Mouse (Mus musculus): ENCODE results near the gene Bhlhe41.
A peak's percentile ranks its signal among the peaks of the same experiment; 100 is the strongest.

Gene Bhlhe41

GRCm38 (mm10) chr6:145872010-145872409 lies 6.7 kb upstream of the Bhlhe41 start:
- no peak for DNase-seq (ENCODE audit: low read depth, low spot score)

DNA sequence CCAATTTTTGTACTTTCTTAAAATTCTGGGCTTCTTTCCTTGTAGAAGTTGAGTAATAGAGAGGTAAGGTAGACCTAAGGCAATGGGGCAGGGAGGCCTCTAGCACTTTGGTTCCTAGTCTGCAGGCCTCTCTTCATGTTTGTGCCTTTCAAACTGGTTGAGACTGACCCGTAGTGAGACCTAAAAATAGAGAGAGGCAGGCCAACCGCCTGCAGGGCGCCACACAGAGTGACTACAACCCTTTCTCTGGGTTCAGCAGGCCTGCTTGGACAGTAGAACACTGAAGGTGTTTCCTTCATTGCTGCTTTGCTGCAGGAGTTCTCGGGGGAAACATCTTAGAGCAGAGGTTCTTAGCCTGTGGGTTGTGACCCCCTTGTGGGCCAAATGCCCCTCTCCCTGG lies 5.6 kb upstream of the Bhlhe41 start:
- DNase-seq (ENCODE audit: low read depth, low spot score), result no peak

- no peak for DNase-seq (ENCODE audit: low read depth, low spot score)
Measured at GRCm38 (mm10) chr6:145867111-145867510, 1.8 kb upstream of the Bhlhe41 start.

GRCm38 (mm10) chr6:145865886-145866851 lies 811 bp upstream of the Bhlhe41 start:
- peak; percentile 87 for DNase-seq (ENCODE audit: low read depth, low spot score)

GRCm38 (mm10) chr6:145864171-145864570 lies 1.2 kb downstream of the Bhlhe41 start:
- peak; percentile 24 for DNase-seq (ENCODE audit: low read depth, low spot score)

DNA sequence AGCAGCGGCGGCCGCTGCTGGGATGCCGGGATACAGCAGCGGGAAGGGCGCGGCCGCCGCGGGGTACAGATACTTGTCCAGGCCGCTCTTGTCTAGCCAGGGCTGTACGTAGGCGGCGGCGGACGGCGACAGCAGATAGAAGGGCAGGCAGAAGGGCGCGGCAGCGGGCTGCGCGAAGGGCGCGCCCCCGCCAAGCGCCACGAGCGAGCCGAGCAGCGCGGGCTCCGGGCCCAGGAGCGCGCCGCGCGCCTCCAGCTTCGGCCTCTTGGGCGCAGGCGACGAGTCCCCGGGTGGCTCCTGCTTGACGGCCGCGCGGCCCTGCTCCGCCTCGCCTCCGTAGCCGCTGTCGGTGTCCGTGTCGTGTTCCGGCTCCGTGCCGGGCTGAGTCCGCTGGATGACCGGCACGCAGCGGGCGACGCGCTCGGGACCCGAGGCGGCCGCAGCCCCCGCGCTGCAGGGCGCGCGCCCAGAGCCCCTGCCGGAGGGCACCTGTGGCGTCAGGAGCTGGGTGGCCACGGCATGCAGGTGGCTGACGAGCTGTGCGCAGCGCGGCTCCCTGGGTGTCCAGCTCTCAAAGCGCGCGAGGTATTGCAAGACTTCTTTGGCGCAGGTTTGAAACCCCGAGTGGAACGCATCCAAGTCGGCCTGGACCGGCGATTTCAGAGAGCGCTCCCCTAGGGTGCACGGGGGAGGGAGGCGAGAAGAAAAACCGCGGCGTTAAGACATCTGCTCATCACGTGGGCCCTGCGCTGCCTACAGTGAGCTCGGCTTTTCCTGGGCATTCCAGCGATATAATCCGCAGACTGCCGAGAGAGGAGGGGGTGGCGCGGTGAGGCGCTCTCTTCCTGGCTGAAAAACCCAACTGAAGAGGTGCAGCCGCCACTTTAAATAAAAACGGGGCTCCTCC lies 2.0 kb downstream of the Bhlhe41 start:
- DNase-seq (ENCODE audit: low read depth, low spot score), result peak; percentile 78

DNA sequence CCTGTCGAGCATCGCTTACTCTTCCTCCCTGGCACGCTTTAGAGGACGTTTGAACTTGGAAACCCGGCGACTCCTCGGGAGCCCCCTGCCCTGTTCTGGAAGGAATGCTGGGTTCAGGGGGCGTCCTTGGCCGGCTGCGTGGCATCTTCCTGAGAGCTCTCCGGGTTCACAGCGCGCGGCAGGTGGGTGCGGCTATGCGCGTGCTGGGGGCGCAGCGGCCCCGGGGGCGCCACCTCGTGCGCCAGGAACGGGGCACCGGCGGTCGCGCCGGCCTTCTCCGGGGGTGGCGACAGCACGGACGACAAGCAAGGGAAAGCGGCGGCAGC lies 2.7 kb downstream of the Bhlhe41 start:
- no peak for DNase-seq (ENCODE audit: low read depth, low spot score)

GRCm38 (mm10) chr6:145862321-145862720 lies 3.0 kb downstream of the Bhlhe41 start:
- DNase-seq (ENCODE audit: low read depth, low spot score), result no peak

DNA sequence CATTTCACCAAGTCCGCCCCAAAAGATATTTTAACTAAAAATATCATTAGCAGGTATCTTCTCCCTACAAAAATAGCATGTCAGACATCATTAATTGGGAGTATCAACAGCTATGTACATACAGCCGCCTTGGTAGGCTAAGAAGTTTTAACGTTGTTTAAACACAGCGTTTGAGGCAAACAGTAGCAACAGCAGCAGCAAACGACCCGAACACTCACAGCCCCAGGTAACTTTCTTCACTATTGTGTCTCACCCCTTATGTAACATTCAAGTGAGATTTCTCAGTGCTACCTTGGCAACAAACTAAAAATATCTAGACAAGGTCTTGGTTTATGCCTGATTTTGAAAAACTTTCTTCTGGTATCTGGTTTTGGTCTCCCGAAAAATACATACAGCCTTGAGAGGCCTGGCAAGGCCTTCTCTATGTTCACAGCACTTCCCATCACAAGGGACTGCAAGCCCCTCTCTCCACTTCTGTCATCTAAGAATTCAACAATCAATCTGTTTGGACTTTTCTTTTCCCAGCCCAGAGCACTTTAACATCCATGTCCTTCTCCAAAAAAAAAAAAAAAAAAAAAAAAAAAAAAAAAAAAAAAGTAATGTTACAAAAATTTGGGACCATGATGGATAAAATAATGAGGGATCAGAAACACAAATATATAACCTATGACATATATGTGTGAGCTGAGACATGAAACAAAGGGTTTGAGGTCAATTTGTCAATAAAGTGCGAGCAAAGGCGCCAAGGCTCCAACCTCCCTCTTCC lies 3.7 kb downstream of the Bhlhe41 start:
- no peak for DNase-seq (ENCODE audit: low read depth, low spot score)

DNA sequence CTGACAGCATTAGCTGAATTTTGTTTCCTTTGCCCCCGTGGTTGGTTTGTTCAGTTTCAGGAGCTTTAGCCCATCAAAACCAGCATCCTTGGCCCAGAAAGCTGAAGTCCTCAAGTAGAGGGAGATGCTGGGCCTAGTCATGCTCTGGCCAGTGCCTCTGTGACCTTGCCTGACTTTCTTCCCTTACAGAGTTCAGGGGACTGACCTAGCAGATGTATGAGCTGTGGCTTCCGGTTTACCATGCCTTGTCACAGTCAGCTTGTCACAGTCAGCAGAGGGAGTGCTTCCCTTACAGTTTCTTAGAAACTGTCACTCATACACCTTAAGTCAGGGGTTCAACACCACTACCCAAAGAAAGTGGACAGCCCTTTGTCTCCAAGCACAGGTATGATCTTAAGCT lies 5.0 kb downstream of the Bhlhe41 start:
- DNase-seq (ENCODE audit: low read depth, low spot score), result no peak

DNA sequence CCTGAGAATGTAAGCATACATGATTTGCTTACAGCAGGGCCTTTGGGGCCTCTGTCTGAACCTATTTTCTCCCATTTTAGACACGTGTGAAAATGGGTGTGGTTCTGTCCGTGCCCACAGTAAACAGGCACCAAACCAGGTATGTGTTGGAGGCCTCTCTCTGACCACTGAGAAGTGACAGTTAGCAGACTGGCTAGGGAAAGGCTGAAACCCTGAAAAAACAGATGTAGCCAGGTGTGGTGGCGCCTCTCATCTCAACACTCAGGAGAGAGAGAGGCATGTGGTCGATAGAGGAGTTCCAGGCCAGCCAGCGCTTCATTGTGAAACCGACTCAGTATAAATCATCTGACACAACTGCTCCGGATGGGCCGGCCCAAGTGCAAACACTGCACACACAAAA lies 6.9 kb downstream of the Bhlhe41 start:
- no peak for DNase-seq (ENCODE audit: low read depth, low spot score)

- DNase-seq (ENCODE audit: low read depth, low spot score), result no peak
Measured at GRCm38 (mm10) chr6:145857428-145857827, 7.9 kb downstream of the Bhlhe41 start.

GRCm38 (mm10) chr6:145855720-145856551 lies 9.4 kb downstream of the Bhlhe41 start:
- peak; percentile 91 for DNase-seq (ENCODE audit: low read depth, low spot score)

DNA sequence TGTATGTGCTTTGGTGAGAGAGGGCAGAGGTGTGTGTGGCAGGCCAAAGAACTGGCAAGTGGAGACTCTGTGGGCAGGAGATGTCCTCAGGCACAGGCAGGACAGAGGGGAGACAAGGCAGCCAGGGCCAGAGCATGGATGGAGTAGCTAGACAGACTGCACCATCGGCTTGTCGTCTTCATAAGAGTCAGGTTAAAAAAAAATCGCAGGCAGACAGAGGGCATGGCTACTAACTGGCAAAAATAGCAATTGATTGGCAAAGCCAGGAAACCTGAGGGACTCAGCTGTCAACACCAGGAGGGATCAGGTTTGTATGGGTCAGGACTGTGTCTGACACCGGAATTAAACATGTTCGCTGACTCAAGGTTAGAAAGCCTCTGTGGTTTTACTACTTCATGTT lies 10.6 kb downstream of the Bhlhe41 start:
- DNase-seq (ENCODE audit: low read depth, low spot score), result peak; percentile 49

- no peak for DNase-seq (ENCODE audit: low read depth, low spot score)
Measured at GRCm38 (mm10) chr6:145853356-145854079, 11.8 kb downstream of the Bhlhe41 start.

- DNase-seq (ENCODE audit: low read depth, low spot score), result no peak
Measured at GRCm38 (mm10) chr6:145852708-145853107, 12.7 kb downstream of the Bhlhe41 start.

DNA sequence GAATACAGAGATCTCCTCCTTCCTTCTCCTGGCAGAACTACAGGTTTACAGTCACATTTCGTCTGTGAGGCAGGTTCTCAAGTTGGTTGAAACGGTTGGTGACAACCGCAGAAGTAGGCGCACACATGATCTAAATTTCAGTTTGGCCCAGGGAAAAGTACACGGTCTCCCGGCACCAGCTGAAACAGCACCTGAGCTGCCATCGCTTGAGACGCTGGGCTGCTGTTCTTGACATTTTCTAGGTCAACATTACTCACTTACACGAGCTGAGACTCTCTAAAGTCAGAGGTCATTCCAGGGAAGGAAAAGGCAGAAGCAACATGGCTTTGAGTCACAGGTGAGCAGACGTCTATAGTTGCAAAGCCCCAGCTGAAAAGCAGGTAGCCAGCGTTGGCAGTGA lies 13.4 kb downstream of the Bhlhe41 start:
- DNase-seq (ENCODE audit: low read depth, low spot score), result no peak

GRCm38 (mm10) chr6:145850789-145851188 lies 14.6 kb downstream of the Bhlhe41 start:
- DNase-seq (ENCODE audit: low read depth, low spot score), result peak; percentile 74

DNA sequence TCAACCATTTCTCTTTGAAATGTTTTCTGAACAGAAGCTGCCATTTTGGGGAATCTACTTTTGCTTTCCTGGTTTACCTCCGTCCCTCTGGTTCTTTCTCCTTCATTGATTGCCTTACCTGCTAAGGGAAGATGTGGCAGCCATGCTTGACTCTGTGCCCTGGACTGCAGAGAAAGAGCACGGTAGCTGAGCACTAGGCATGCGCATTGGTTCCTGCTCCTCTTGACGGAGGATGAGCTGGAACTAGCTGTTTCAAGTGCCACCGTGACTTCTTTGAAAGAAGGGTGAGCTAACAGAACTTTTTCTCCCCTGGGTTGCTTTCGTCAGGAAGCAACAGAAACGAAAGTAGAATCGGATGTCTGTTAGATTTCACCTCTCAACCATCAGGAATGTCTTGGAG lies 17.7 kb downstream of the Bhlhe41 start:
- no peak for DNase-seq (ENCODE audit: low read depth, low spot score)

GRCm38 (mm10) chr6:145846948-145847347 lies 18.4 kb downstream of the Bhlhe41 start:
- DNase-seq (ENCODE audit: low read depth, low spot score), result no peak
